Mouse (Mus musculus) heart, postnatal 0 days (tissue): ENCODE results near the gene Hjurp. TPM values are rescaled to one million over a fixed set of nuclear protein-coding genes. Genes with fewer than 3 reads are reported as not detected.

Experiments used
- ATAC-seq: fragments of 200-750 bp; cut with Nextera tagmentation; 2 replicates; pipeline ENCODE4 v1.8.0; 2017; ENCODE audit warnings: low read depth, moderate number of reproducible peaks, moderate library complexity; ENCODE audit not compliant: insufficient read depth
- DNase-seq: peaks from one replicate; pipeline ENCODE4 v3.0.0-alpha.2; 2016; ENCODE audit warnings: low spot score
- H3K27ac ChIP-seq: fragments of 300-500 bp; sonication (generic); 2 replicates; pipeline ENCODE4 v1.5.1; 2014; ENCODE audit warnings: low read depth, mild to moderate bottlenecking
- H3K27me3 ChIP-seq: fragments of 300-500 bp; sonication (generic); 2 replicates; pipeline ENCODE4 v1.6.1; 2014; ENCODE audit warnings: low read length, mixed read lengths; ENCODE audit not compliant: control insufficient read depth, insufficient read depth
- H3K36me3 ChIP-seq: fragments of 300-500 bp; sonication (generic); replicated peaks from 2 replicates; pipeline ENCODE4 v1.6.1; 2014; ENCODE audit warnings: low read length, mixed read lengths; ENCODE audit not compliant: control insufficient read depth, insufficient read depth
- H3K4me1 ChIP-seq: fragments of 300-500 bp; sonication (generic); 2 replicates; pipeline ENCODE4 v1.6.1; 2014; ENCODE audit warnings: antibody characterized with exemption; ENCODE audit not compliant: control insufficient read depth, insufficient read depth
- H3K4me2 ChIP-seq: fragments of 300-500 bp; sonication (generic); 2 replicates; pipeline ENCODE4 v1.6.1; 2014; ENCODE audit warnings: low read depth, mild to moderate bottlenecking, low read length, moderate library complexity
- H3K4me3 ChIP-seq: fragments of 300-500 bp; sonication (generic); 2 replicates; pipeline ENCODE4 v1.5.1; 2014; ENCODE audit warnings: low read depth, low read length
- H3K9ac ChIP-seq: fragments of 300-500 bp; sonication (generic); replicated peaks from 2 replicates; pipeline ENCODE4 v1.6.1; 2014; ENCODE audit warnings: low read depth, low read length, mixed read lengths
- H3K9me3 ChIP-seq: fragments of 300-500 bp; sonication (generic); replicated peaks from 2 replicates; pipeline ENCODE4 v1.6.1; 2016; ENCODE audit warnings: low read length; ENCODE audit not compliant: control insufficient read depth
- CTCF ChIP-seq: IDR thresholded peaks from 2 replicates; pipeline ENCODE4 v1.5.1; 2016; ENCODE audit warnings: antibody characterized with exemption, control low read depth, low read depth
- EP300 ChIP-seq: IDR thresholded peaks from 2 replicates; pipeline ENCODE4 v1.6.1; 2016; ENCODE audit warnings: antibody characterized with exemption, low read depth
- WGBS: fragments of 180-500 bp; shearing (Covaris S2); extraction: QIAGEN DNeasy Blood & Tissue Kit; methylation state at CpG from one replicate; pipeline ENCODE4 v1.1.7; 2014; 5-methylcytosine and 5-hydroxymethylcytosine counted together
- polyA plus RNA-seq: library from polyadenylated mRNA; unstranded; fragments of >200 nt; fragmentation: Nextera tagmentation; extraction: Ambion mirVana; gene quantifications from 2 replicates; pipeline ENCODE4 v1.2.1, GENCODE M21; 2015
- total RNA-seq: library from RNA; depleted of rRNA; stranded (reverse); fragments of >200 nt; gene quantifications from 2 replicates; pipeline ENCODE4 v1.2.3, GENCODE M21; 2014; ENCODE audit warnings: low replicate concordance

Gene Hjurp
- total and polyA plus RNA-seq, 2 experiments from 2014 or later, result 28.0 to 95.2 TPM

DNA sequence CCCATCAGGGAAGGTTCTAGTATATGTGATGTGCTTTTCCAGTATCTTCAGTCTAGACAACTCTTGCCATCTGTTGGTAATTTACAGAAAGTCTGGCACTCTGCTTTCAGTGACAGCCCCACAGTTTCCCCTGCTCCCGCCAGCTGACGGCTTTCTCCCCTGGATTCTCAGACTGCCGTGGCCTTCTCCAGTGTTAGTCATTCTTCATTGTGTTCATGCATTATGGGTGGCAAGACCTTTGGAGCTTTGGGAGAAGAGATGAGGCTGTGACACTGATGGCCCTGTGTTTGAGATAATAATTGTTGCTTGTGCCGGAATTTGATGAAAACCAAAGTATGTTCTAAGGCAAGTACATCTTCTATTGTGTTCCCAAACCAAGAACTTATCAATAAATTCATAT is 58.8 kb downstream of the Hjurp start:
- no peaks in the 10 kb centered on the region for H3K36me3 ChIP-seq
- TF ChIP-seq EP300 (no peak), CTCF (no peak)
- no peak overlapping the region for H3K4me3 ChIP-seq
- H3K27ac ChIP-seq, result no peak overlapping the region
- H3K9me3 ChIP-seq, result peaks cover 37% of the 10 kb centered on the region
- no peak for ATAC-seq
- 40% methylated on average over 4 of the region's 4 CpGs for WGBS
- H3K4me1 ChIP-seq, result no peaks in the 10 kb centered on the region
- no peaks in the 10 kb centered on the region for H3K27me3 ChIP-seq
- DNase-seq, result peak; percentile 8
- H3K4me2 ChIP-seq, result no peak overlapping the region
- H3K9ac ChIP-seq, result no peak overlapping the region

DNA sequence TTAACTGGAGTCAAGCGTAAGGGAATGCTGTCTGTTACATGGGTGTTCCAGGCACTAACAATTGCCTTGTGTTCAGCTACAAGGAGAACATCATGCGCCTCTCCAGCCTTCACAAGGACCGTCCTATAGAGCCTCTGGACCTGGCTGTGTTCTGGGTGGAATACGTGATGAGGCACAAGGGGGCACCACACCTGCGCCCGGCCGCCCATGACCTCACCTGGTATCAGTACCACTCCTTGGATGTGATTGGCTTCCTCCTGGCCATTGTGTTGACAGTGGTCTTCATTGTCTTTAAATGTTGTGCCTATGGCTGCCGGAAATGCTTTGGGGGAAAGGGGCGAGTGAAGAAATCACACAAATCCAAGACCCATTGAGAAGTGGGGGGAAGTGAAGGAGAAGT is 59.4 kb downstream of the Hjurp start:
- WGBS, result 64% methylated on average over 9 of the region's 9 CpGs
- TF ChIP-seq CTCF, result no peak
- no peak for TF ChIP-seq EP300

DNA sequence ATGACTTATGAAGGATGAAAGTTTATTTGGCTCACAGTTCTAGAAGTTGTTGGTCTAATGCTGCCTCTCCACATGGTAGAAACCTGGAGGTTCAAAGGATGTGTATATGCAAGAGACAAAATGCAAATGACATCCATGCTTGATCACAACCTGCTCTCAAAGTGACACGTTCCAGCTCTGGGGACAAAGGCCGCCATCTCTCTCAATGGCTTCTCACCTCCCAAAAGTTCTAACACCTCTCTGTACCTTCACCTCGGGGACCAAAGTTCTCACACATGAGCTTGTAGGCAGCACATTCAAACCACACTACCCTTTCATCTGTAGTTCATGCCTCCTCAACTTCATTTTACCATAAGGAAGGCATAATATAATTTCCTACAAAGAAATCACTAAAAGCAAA is 59.9 kb downstream of the Hjurp start:
- TF ChIP-seq EP300 (no peak), CTCF (no peak)
- H3K9me3 ChIP-seq, result peaks cover 47% of the 10 kb centered on the region
- WGBS, result 31% methylated on average over 3 of the region's 3 CpGs
- H3K27ac ChIP-seq, result no peak overlapping the region
- no peak overlapping the region for H3K4me3 ChIP-seq
- no peak overlapping the region for H3K4me2 ChIP-seq
- H3K36me3 ChIP-seq, result no peaks in the 10 kb centered on the region
- ATAC-seq (no peak), DNase-seq (peak; percentile 8)
- no peaks in the 10 kb centered on the region for H3K4me1 ChIP-seq
- H3K27me3 ChIP-seq, result no peaks in the 10 kb centered on the region
- no peak overlapping the region for H3K9ac ChIP-seq

More for the DNA sequence above, 59.4 kb downstream of the Hjurp start:
- H3K9ac ChIP-seq, result no peak overlapping the region
- no peak for DNase-seq
- no peaks in the 10 kb centered on the region for H3K27me3 ChIP-seq
- H3K4me2 ChIP-seq, result no peak overlapping the region
- no peak for ATAC-seq
- H3K9me3 ChIP-seq, result peaks cover 42% of the 10 kb centered on the region
- no peak overlapping the region for H3K27ac ChIP-seq
- H3K36me3 ChIP-seq, result no peaks in the 10 kb centered on the region
- H3K4me1 ChIP-seq, result no peaks in the 10 kb centered on the region
- no peak overlapping the region for H3K4me3 ChIP-seq

DNA sequence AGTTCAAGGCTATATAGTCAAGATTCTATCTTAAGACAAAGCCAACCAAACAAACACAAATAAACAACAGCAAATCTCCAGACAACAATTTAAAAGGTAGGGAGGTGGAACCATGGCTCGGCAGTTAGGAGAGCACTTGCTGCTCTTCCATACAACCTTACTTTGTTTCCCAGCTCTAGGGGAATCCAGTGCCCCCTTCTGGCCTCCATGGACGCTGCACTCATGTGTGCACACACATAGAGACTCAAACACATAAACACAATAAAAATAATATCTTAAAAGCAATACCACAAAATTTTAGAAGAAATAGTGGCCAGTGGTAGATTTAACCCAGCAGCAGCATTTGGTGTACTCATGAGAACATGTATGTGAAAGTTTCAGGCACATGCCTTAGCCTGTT is 60.3 kb downstream of the Hjurp start:
- H3K4me1 ChIP-seq, result no peaks in the 10 kb centered on the region
- ATAC-seq, result no peak
- no peak overlapping the region for H3K9ac ChIP-seq
- no peaks in the 10 kb centered on the region for H3K27me3 ChIP-seq
- TF ChIP-seq CTCF (no peak), EP300 (no peak)
- H3K9me3 ChIP-seq, result peaks cover 51% of the 10 kb centered on the region
- H3K4me2 ChIP-seq, result no peak overlapping the region
- WGBS, result 48% methylated on average over 2 of the region's 2 CpGs
- H3K36me3 ChIP-seq, result no peaks in the 10 kb centered on the region
- H3K4me3 ChIP-seq, result no peak overlapping the region
- H3K27ac ChIP-seq, result no peak overlapping the region
- peak; percentile 6 for DNase-seq

DNA sequence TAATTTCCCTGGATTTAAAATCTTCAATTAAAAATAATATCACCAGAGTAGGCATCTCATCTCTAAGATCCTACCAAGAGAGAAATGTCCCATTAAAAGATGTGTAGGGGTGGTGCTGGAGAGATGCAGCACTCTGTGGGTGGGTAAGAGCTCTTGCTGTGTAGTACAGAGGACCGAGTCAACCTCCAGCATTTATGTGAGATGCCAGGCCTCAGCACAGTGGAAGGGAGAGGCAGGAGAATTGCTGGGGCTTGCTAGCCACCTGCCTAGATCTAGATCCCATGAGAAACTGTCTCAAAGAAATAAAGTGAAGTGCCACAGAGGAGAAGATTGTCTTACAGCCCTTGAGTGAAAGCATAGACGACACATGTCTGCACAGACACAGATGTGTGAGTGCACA is 60.9 kb downstream of the Hjurp start:
- Histone ChIP-seq H3K4me3 (no peak overlapping the region), H3K4me1 (no peaks in the 10 kb centered on the region), H3K4me2 (no peak overlapping the region), H3K9me3 (peaks cover 57% of the 10 kb centered on the region), H3K36me3 (no peaks in the 10 kb centered on the region), H3K9ac (no peak overlapping the region), H3K27ac (no peak overlapping the region), H3K27me3 (no peaks in the 10 kb centered on the region)
- TF ChIP-seq CTCF (no peak), EP300 (no peak)
- DNase-seq, result peak; percentile 4
- 42% methylated on average over 2 of the region's 2 CpGs for WGBS
- ATAC-seq, result no peak
